Mouse (Mus musculus) liver, embryonic 14.5 days (tissue): ENCODE data around the gene Efcab9. TPM values are rescaled to one million over a fixed set of nuclear protein-coding genes. Genes with fewer than 3 reads are reported as not detected.

Experiments
- ATAC-seq: fragments of 200-750 bp; cut with Nextera tagmentation; 2 replicates; pipeline ENCODE4 v1.8.0; 2017; ENCODE audit warnings: moderate number of reproducible peaks, mild to moderate bottlenecking, moderate library complexity; ENCODE audit not compliant: insufficient read depth
- DNase-seq, 3 experiments: peaks; one replicate each; pipeline ENCODE4 v3.0.0-alpha.2; 2012 to 2013; ENCODE audit warnings: low read depth in 3 of 3, low spot score in 3 of 3
- H3K27ac ChIP-seq: fragments of 300-500 bp; sonication (generic); 2 replicates; pipeline ENCODE4 v1.5.1; 2014; ENCODE audit warnings: moderate library complexity, mild to moderate bottlenecking, control low read depth, inconsistent platforms
- H3K27me3 ChIP-seq: fragments of 300-500 bp; sonication (generic); 2 replicates; pipeline ENCODE4 v1.6.1; 2014; ENCODE audit warnings: mild to moderate bottlenecking, low read length, moderate library complexity; ENCODE audit not compliant: control insufficient read depth, insufficient read depth
- H3K36me3 ChIP-seq: fragments of 300-500 bp; sonication (generic); replicated peaks from 2 replicates; pipeline ENCODE4 v1.6.1; 2014; ENCODE audit warnings: low read depth; ENCODE audit not compliant: control insufficient read depth, insufficient read depth
- H3K4me1 ChIP-seq, 2 experiments: fragments of 200-500 bp in 1 of 2; fragments of 300-500 bp in 1 of 2; sonication (generic) in 1 of 2; replicated peaks; 2 replicates each; pipeline ENCODE4 v1.6.1; 2012 to 2014; ENCODE audit warnings: antibody characterized with exemption in 1 of 2, inconsistent platforms in 1 of 2, low read length in 1 of 2; ENCODE audit not compliant: control insufficient read depth in 2 of 2, insufficient read depth in 2 of 2
- H3K4me2 ChIP-seq: fragments of 300-500 bp; sonication (generic); 2 replicates; pipeline ENCODE4 v1.6.1; 2014; ENCODE audit warnings: low read depth, mild to moderate bottlenecking, control low read depth, moderate library complexity
- H3K4me3 ChIP-seq, 2 experiments: fragments of 200-500 bp in 1 of 2; fragments of 300-500 bp in 1 of 2; sonication (generic) in 1 of 2; 2 replicates each; pipeline ENCODE4 v1.5.1; 2012 to 2014; ENCODE audit warnings: low read depth in 2 of 2, low read length in 2 of 2, mild to moderate bottlenecking in 2 of 2, control low read depth in 1 of 2, inconsistent platforms in 1 of 2, moderate library complexity in 1 of 2; ENCODE audit not compliant: insufficient read depth in 1 of 2
- H3K9ac ChIP-seq: fragments of 300-500 bp; sonication (generic); replicated peaks from 2 replicates; pipeline ENCODE4 v1.6.1; 2014; ENCODE audit warnings: mild to moderate bottlenecking, control low read depth, moderate library complexity
- H3K9me3 ChIP-seq: fragments of 300-500 bp; sonication (generic); 2 replicates; pipeline ENCODE4 v1.6.1; 2016; ENCODE audit warnings: low read length, mixed read lengths; ENCODE audit not compliant: control insufficient read depth
- CTCF ChIP-seq: IDR thresholded peaks from 2 replicates; pipeline ENCODE4 v1.5.1; 2016; ENCODE audit warnings: antibody characterized with exemption, low read depth, control low read depth
- EP300 ChIP-seq: IDR thresholded peaks from 2 replicates; pipeline ENCODE4 v1.6.1; 2016; ENCODE audit warnings: antibody characterized with exemption, low read depth
- WGBS: fragments of 180-500 bp; shearing (Covaris S2); extraction: QIAGEN DNeasy Blood & Tissue Kit; methylation state at CpG from one replicate; pipeline ENCODE4 v1.1.7; 2014; ENCODE audit not compliant: insufficient replicate concordance; 5-methylcytosine and 5-hydroxymethylcytosine counted together
- polyA plus RNA-seq, 2 experiments: library from polyadenylated mRNA; depleted of rRNA in 1 of 2; stranded (reverse) in 1 of 2; unstranded in 1 of 2; fragments of >200 nt; fragmentation: Nextera tagmentation in 1 of 2; extraction: Ambion mirVana in 1 of 2; gene quantifications; 2 replicates each; pipeline versions ENCODE4 v1.2.1 to v1.2.3; 2012 to 2014

Gene Efcab9
- polyA plus RNA-seq, 2 experiments, result 0.22 to 0.26 TPM

DNA sequence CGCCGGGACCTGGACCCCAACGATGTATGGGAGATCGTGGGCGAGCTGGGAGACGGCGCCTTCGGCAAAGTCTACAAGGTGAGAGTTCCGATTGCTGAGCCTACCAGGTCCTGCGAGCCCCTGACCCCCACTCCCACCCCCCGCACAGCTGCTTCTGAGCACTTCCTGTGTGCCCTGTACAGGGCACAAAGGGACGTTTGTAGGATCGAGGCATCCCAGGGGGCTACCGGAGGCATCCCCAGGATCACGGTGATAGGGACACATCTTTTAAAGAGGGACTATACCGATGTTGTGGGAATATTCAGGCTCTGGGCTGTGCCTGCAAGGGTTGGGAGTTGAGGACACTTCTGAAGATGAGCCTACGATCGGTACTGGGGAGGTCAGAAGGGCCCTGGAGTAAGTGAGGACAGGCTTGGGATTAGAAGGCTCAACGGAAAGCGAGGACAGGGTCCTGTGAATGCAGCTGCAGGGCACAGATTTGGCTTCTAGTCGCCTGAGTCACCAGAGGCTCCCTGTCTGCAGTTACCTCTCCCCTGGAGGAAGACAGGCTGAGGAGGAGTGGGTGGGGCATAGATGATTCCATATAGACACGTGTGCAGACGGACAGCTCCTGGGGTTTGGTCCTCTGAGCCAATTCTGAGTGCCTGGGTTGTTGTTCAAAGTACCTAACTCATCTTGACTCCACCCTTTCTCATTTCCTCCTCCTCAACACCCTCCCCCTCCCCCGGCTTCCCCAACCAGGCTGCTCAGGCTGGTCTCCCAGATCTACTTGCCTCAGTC lies 1.8 kb upstream of the Efcab9 start:
- H3K27ac ChIP-seq, result peak overlapping the region; percentile 12
- ATAC-seq, result peak; percentile 52
- peak in 2 of 3 experiments; percentile 40 to 60 for DNase-seq

DNA sequence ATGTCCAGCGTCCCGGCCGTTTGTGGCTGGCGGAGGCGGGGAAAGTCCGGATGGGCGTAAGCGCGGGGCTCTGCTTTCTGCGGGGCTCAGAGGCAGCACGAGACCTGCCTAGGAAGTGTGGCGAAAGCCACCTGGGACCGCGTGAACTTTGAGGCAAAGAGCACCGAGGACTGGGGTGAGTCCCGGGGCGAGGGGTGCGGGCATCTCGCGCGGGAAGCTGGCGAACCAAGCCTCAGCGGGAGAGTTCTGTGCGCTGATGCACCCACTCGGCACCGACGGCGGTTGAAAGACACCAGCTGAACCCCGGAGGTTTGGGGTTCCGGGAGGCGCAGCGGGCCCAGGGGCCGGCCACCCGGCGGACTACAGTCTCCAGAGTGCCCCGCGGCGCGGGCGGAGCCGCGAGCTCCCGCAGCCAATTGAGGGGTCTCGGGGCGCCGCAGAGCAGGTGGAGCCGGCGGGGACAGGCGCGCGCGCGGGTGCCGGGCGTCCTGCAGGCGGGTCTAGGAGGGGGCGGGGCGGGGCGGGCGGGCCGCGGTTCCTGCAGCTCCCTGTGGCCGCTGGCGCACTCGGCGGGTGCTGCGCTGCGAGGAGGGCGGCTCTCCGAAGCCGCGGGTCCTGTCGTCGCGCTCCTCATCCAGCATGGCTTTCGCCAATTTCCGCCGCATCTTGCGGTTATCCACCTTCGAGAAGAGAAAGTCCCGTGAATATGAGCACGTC lies 1.0 kb upstream of the Efcab9 start, which contains the start of gene Stk10:
Gene Stk10, plus strand, starts transcription at position 541 of the 717 bp plus-strand sequence.
- Histone ChIP-seq H3K9me3 (no peaks in the 10 kb centered on the region), H3K4me3 (peak within 1 kb of the TSS; percentile 68 to 85), H3K27me3 (no peaks in the 10 kb centered on the region), H3K36me3 (no peaks in the 10 kb centered on the region), H3K27ac (peak within 1 kb of the TSS; percentile 51), H3K4me2 (peak within 1 kb of the TSS; percentile 88), H3K4me1 (peaks cover 15 to 30% of the 10 kb centered on the region in 2 experiments), H3K9ac (peak within 1 kb of the TSS; percentile 84)
- TF ChIP-seq EP300 (no peak), CTCF (no peak; the same call in 1 of the 2 replicates)
- ATAC-seq (peak; percentile 95), DNase-seq (peak; percentile 72 to 76 (median 74))
- under 1% methylated on average over 62 of the region's 82 CpGs for WGBS

More for the DNA sequence above, 1.8 kb upstream of the Efcab9 start:
- H3K9ac ChIP-seq, result peak overlapping the region; percentile 81
- no peak for TF ChIP-seq CTCF
- TF ChIP-seq EP300, result no peak
- 2% methylated on average over 24 of the region's 24 CpGs for WGBS
- no peaks in the 10 kb centered on the region for H3K9me3 ChIP-seq
- no peaks in the 10 kb centered on the region for H3K27me3 ChIP-seq
- peak overlapping the region; percentile 68 to 73 for H3K4me3 ChIP-seq
- H3K36me3 ChIP-seq, result no peaks in the 10 kb centered on the region
- peaks cover 21 to 37% of the 10 kb centered on the region in 2 experiments for H3K4me1 ChIP-seq
- peak overlapping the region; percentile 88 for H3K4me2 ChIP-seq

DNA sequence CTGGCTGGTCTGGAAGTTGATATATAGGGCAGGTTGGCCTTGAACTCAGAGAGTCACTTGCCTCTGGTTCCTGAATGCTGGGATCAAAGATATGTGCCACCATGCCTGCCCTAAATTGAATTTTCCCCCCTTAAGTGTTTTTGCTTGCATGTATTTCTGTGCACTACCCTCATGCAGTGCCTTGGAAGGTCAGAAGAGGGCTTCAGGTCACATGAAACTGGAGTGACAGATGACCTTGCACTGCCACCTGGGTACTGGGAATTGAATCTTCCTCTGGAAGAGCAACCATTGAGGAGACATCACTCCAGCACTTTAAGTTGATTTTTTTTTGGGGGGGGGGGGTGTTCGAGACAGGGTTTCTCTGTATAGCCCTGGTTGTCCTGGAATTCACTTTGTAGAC lies 1.7 kb downstream of the Efcab9 start:
- no peaks in the 10 kb centered on the region for H3K27me3 ChIP-seq
- no peaks in the 10 kb centered on the region for H3K36me3 ChIP-seq
- no peak for DNase-seq
- TF ChIP-seq CTCF, result peak; percentile 68
- no peak for TF ChIP-seq EP300
- no peak overlapping the region for H3K4me3 ChIP-seq
- H3K9ac ChIP-seq, result no peak overlapping the region
- WGBS, result 53% methylated on average over 1 of the region's 1 CpGs
- H3K9me3 ChIP-seq, result no peaks in the 10 kb centered on the region
- no peak overlapping the region for H3K27ac ChIP-seq
- ATAC-seq, result no peak
- H3K4me2 ChIP-seq, result no peak overlapping the region
- peaks cover 15 to 27% of the 10 kb centered on the region in 2 experiments for H3K4me1 ChIP-seq

DNA sequence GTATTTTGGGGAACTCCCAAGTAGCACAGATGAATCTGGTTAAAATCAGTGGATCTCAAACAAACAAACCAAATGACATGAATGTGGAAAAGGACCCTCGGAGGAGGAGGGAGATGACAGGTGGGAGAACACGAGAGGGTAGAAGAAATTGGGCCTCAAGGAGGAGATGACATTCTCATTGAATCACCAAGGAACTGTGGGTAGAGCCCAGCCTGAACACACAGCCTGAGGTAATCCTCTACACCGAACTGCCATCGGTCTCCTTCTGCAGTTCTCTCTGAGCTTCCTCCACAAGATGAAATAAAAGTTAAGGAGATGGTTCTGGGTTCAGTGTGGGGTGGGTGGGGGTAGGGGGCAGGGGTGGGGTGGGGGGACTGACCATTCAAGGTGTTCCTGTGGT lies 4.9 kb downstream of the Efcab9 start:
- TF ChIP-seq CTCF, result no peak
- no peak for TF ChIP-seq EP300
- Histone ChIP-seq H3K4me1 (peaks cover 5 to 6% of the 10 kb centered on the region in 2 experiments), H3K36me3 (no peaks in the 10 kb centered on the region), H3K27ac (no peak overlapping the region), H3K4me2 (no peak overlapping the region), H3K9me3 (no peaks in the 10 kb centered on the region), H3K27me3 (no peaks in the 10 kb centered on the region), H3K9ac (no peak overlapping the region), H3K4me3 (no peak overlapping the region)
- DNase-seq (no peak), ATAC-seq (no peak)
- WGBS, result 68% methylated on average over 4 of the region's 4 CpGs
